Mouse (Mus musculus) midbrain, embryonic 16.5 days (tissue): ENCODE data around the gene Taar7e. TPM values are rescaled to one million over a fixed set of nuclear protein-coding genes. Genes with fewer than 3 reads are reported as not detected.

Experiments used
- ATAC-seq: fragments of 200-750 bp; cut with Nextera tagmentation; 2 replicates; pipeline ENCODE4 v1.8.0; 2017; ENCODE audit warnings: moderate TSS enrichment
- H3K27ac ChIP-seq: fragments of 300-500 bp; sonication (generic); 2 replicates; pipeline ENCODE4 v1.5.1; 2014; ENCODE audit warnings: mild to moderate bottlenecking, low read length, mixed read lengths
- H3K27me3 ChIP-seq: fragments of 300-500 bp; sonication (generic); 2 replicates; pipeline ENCODE4 v1.6.1; 2014; ENCODE audit warnings: low read depth, low read length, mixed read lengths; ENCODE audit not compliant: control insufficient read depth, insufficient read depth
- H3K36me3 ChIP-seq: fragments of 300-500 bp; sonication (generic); 2 replicates; pipeline ENCODE4 v1.6.1; 2014; ENCODE audit warnings: mild to moderate bottlenecking, low read length, moderate library complexity, mixed read lengths; ENCODE audit not compliant: control insufficient read depth, insufficient read depth
- H3K4me1 ChIP-seq: fragments of 300-500 bp; sonication (generic); 2 replicates; pipeline ENCODE4 v1.6.1; 2014; ENCODE audit warnings: mild to moderate bottlenecking, low read length, mixed read lengths; ENCODE audit not compliant: control insufficient read depth, insufficient read depth
- H3K4me2 ChIP-seq: fragments of 300-500 bp; sonication (generic); 2 replicates; pipeline ENCODE4 v1.6.1; 2014; ENCODE audit warnings: mild to moderate bottlenecking, low read length, mixed read lengths
- H3K4me3 ChIP-seq: fragments of 300-500 bp; sonication (generic); 2 replicates; pipeline ENCODE4 v1.5.1; 2014; ENCODE audit warnings: low read depth, mild to moderate bottlenecking, low read length, moderate library complexity, mixed read lengths
- H3K9ac ChIP-seq: fragments of 300-500 bp; sonication (generic); 2 replicates; pipeline ENCODE4 v1.6.1; 2014; ENCODE audit warnings: low read depth, low read length, mixed read lengths
- H3K9me3 ChIP-seq: fragments of 300-500 bp; sonication (generic); replicated peaks from 2 replicates; pipeline ENCODE4 v1.6.1; 2014; ENCODE audit warnings: mild to moderate bottlenecking, low read length, mixed read lengths; ENCODE audit not compliant: control insufficient read depth, poor library complexity, severe bottlenecking
- WGBS: fragments of 180-500 bp; shearing (Covaris S2); extraction: QIAGEN DNeasy Blood & Tissue Kit; methylation state at CpG from one replicate; pipeline ENCODE4 v1.1.7; 2014; 5-methylcytosine and 5-hydroxymethylcytosine counted together
- polyA plus RNA-seq: library from polyadenylated mRNA; unstranded; fragments of >200 nt; fragmentation: Nextera tagmentation; extraction: Ambion mirVana; gene quantifications from 2 replicates; pipeline ENCODE4 v1.2.1, GENCODE M21; 2015

The Taar7e gene
- polyA plus RNA-seq: not detected in 2 replicates

DNA sequence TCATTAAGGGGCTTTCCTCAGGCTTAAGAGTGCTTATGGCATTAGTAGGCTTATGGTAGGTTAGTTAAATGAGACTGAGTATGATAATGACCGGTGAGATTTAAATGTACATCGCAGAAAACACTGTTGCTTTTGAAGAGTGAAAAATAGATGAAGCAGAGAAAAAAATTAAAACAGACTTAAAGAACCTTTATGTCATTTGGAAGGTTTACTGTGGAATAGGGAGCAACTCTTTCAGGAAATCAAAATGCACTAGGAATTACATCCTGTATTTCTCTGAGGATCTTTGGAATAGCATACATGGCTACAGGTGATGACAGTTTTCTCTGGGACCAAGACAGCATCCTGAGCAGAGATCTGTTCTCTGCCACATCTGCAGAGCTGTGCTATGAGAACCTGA lies at the start of gene Taar7e:
Gene Taar7e, plus strand, starts transcription at position 301 of the 400 bp plus-strand sequence.
- Histone ChIP-seq H3K4me2 (no peak within 1 kb of the TSS), H3K27ac (no peak within 1 kb of the TSS), H3K9ac (no peak within 1 kb of the TSS), H3K27me3 (no peaks in the 10 kb centered on the region), H3K36me3 (no peaks in the 10 kb centered on the region), H3K4me3 (no peak within 1 kb of the TSS), H3K9me3 (no peaks in the 10 kb centered on the region), H3K4me1 (no peaks in the 10 kb centered on the region)
- no peak for ATAC-seq
- 83% methylated on average over 2 of the region's 2 CpGs for WGBS

- no peak within 1 kb of the TSS for H3K4me2 ChIP-seq
- ATAC-seq: no peak
- no peak within 1 kb of the TSS for H3K27ac ChIP-seq
- H3K4me3 ChIP-seq: no peak within 1 kb of the TSS
- no peaks in the 10 kb centered on the region for H3K36me3 ChIP-seq
- no peak within 1 kb of the TSS for H3K9ac ChIP-seq
- WGBS: 76% methylated on average over 3 of the region's 3 CpGs
- H3K9me3 ChIP-seq: no peaks in the 10 kb centered on the region; the same call in 1 of the 2 replicates
- H3K4me1 ChIP-seq: no peaks in the 10 kb centered on the region
- H3K27me3 ChIP-seq: no peaks in the 10 kb centered on the region
Measured at GRCm38 (mm10) chr10:23993381-23993780, 44.0 kb upstream of the Taar7e start, which contains the start of gene Taar7a. TSS of gene Taar7a (minus strand) at chr10:23993481.

GRCm38 (mm10) chr10:23999639-24000038 lies 37.8 kb upstream of the Taar7e start, which contains the start of gene Taar7b:
TSS of gene Taar7b (plus strand) at chr10:23999939.
- Histone ChIP-seq H3K27ac (no peak within 1 kb of the TSS), H3K4me2 (no peak within 1 kb of the TSS), H3K36me3 (no peaks in the 10 kb centered on the region), H3K9ac (no peak within 1 kb of the TSS), H3K4me3 (no peak within 1 kb of the TSS), H3K27me3 (no peaks in the 10 kb centered on the region), H3K9me3 (no peaks in the 10 kb centered on the region), H3K4me1 (no peaks in the 10 kb centered on the region)
- 91% methylated on average over 1 of the region's 1 CpGs for WGBS
- no peak for ATAC-seq

GRCm38 (mm10) chr10:24006442-24006841 lies 31.0 kb upstream of the Taar7e start:
- WGBS: 82% methylated on average over 1 of the region's 1 CpGs
- no peak overlapping the region for H3K4me3 ChIP-seq
- H3K4me2 ChIP-seq: no peak overlapping the region
- no peaks in the 10 kb centered on the region for H3K27me3 ChIP-seq
- H3K9me3 ChIP-seq: no peaks in the 10 kb centered on the region
- H3K36me3 ChIP-seq: no peaks in the 10 kb centered on the region
- ATAC-seq: no peak
- H3K9ac ChIP-seq: no peak overlapping the region
- H3K27ac ChIP-seq: no peak overlapping the region
- H3K4me1 ChIP-seq: no peaks in the 10 kb centered on the region

- WGBS: 66% methylated on average over 2 of the region's 2 CpGs
- Histone ChIP-seq H3K4me3 (no peak overlapping the region), H3K4me2 (no peak overlapping the region), H3K4me1 (no peaks in the 10 kb centered on the region), H3K9ac (no peak overlapping the region), H3K9me3 (no peaks in the 10 kb centered on the region), H3K27me3 (no peaks in the 10 kb centered on the region), H3K36me3 (no peaks in the 10 kb centered on the region), H3K27ac (no peak overlapping the region)
- ATAC-seq: no peak
Measured at GRCm38 (mm10) chr10:24007034-24007433, 30.4 kb upstream of the Taar7e start.

GRCm38 (mm10) chr10:24008143-24008542 lies 29.3 kb upstream of the Taar7e start:
- no peaks in the 10 kb centered on the region for H3K36me3 ChIP-seq
- no peak overlapping the region for H3K4me3 ChIP-seq
- no peaks in the 10 kb centered on the region for H3K4me1 ChIP-seq
- H3K4me2 ChIP-seq: no peak overlapping the region
- no peaks in the 10 kb centered on the region for H3K9me3 ChIP-seq
- H3K27ac ChIP-seq: no peak overlapping the region
- ATAC-seq: no peak
- no peaks in the 10 kb centered on the region for H3K27me3 ChIP-seq
- no peak overlapping the region for H3K9ac ChIP-seq
- 97% methylated on average over 1 of the region's 1 CpGs for WGBS

- H3K27me3 ChIP-seq: no peaks in the 10 kb centered on the region
- no peak for ATAC-seq
Measured at GRCm38 (mm10) chr10:24026922-24027321, 10.5 kb upstream of the Taar7e start, which contains the start of gene Taar7d. TSS of gene Taar7d (plus strand) at chr10:24027222.

GRCm38 (mm10) chr10:24031347-24031746 lies 6.1 kb upstream of the Taar7e start:
- H3K27ac ChIP-seq: no peak overlapping the region
- ATAC-seq: no peak
- no peak overlapping the region for H3K4me3 ChIP-seq
- no peak overlapping the region for H3K9ac ChIP-seq
- H3K27me3 ChIP-seq: no peaks in the 10 kb centered on the region
- H3K4me2 ChIP-seq: no peak overlapping the region
- no peaks in the 10 kb centered on the region for H3K4me1 ChIP-seq
- no peaks in the 10 kb centered on the region for H3K9me3 ChIP-seq
- H3K36me3 ChIP-seq: no peaks in the 10 kb centered on the region

More at GRCm38 (mm10) chr10:24026922-24027321, 10.5 kb upstream of the Taar7e start, which contains the start of gene Taar7d:
- H3K4me1 ChIP-seq: no peaks in the 10 kb centered on the region
- H3K4me2 ChIP-seq: no peak within 1 kb of the TSS
- no peak within 1 kb of the TSS for H3K4me3 ChIP-seq
- H3K36me3 ChIP-seq: no peaks in the 10 kb centered on the region
- no peak within 1 kb of the TSS for H3K9ac ChIP-seq
- H3K9me3 ChIP-seq: no peaks in the 10 kb centered on the region
- no peak within 1 kb of the TSS for H3K27ac ChIP-seq

DNA sequence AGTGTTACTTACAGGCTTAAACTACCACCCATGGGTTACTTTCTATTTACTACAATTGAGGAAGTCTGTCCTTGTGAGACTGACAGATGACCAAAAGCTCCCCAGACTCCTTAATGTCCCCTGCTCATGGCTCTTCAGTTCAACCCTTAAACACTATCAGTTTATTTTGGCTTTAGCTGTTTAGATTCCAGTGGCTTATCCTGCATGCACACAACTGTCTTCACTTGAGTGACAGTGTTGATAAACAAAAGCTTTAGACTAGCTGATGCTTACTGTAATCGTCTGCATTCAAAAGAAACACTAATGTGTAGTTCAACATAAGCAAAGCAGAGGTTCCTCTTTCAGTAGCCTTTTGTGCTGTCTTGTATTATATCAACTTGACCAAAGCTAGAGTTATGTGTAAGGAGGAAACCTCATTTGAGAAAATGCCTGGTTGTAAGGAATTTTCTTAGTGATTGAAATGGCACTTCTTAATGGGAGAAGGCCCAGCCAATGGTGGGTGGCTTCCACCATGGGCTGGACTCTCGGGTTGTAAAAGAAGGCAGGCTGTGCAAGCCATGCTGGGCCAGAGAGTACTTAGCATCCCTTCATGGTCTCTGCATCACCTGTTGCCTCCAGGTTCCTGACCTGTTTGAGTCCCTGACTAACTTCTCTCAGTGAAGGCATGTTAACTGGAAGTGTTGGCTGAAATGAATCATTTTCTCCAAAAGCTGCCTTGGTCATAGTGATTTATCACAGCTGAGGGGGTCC lies 2.9 kb downstream of the Taar7e start:
- H3K9ac ChIP-seq: no peak overlapping the region
- no peaks in the 10 kb centered on the region for H3K9me3 ChIP-seq
- H3K27ac ChIP-seq: no peak overlapping the region
- ATAC-seq: no peak
- no peaks in the 10 kb centered on the region for H3K36me3 ChIP-seq
- H3K4me3 ChIP-seq: no peak overlapping the region
- H3K27me3 ChIP-seq: no peaks in the 10 kb centered on the region
- no peak overlapping the region for H3K4me2 ChIP-seq
- H3K4me1 ChIP-seq: no peaks in the 10 kb centered on the region
- WGBS: 68% methylated on average over 2 of the region's 2 CpGs
